Mouse (Mus musculus): Measurements from ENCODE around the gene Phrf1. TPM values are rescaled to one million over a fixed set of nuclear protein-coding genes. Genes with fewer than 3 reads are reported as not detected.

Gene Phrf1
- polyA plus RNA-seq, 2 experiments, result 14.1 to 25.7 TPM

- TF ChIP-seq CTCF (IDR thresholded peaks at IDR 0.05; ENCODE audit: low read depth), result no peak
- TF ChIP-seq EP300 (IDR thresholded peaks at IDR 0.05; ENCODE audit: low read depth), result no peak
- Histone ChIP-seq H3K4me3 (ENCODE audit: insufficient read depth in 1 of 2, low read depth in 2 of 2, low read length in 2 of 2) (no peak overlapping the region), H3K9ac (replicated peaks) (no peak overlapping the region), H3K36me3 (replicated peaks; ENCODE audit: control insufficient read depth, insufficient read depth, low read depth) (no peaks in the 10 kb centered on the region), H3K4me2 (ENCODE audit: low read depth) (no peak overlapping the region), H3K4me1 (replicated peaks; ENCODE audit: control insufficient read depth in 2 of 2, insufficient read depth in 2 of 2, low read length in 1 of 2) (peaks cover 0 to 2% of the 10 kb centered on the region in 2 experiments; a peak in 1 of 4 replicates), H3K9me3 (ENCODE audit: control insufficient read depth, low read length) (no peaks in the 10 kb centered on the region), H3K27me3 (ENCODE audit: control insufficient read depth, insufficient read depth, low read length) (peaks cover 22% of the 10 kb centered on the region), H3K27ac (no peak overlapping the region)
- ATAC-seq (ENCODE audit: insufficient read depth), result no peak
- DNase-seq (ENCODE audit: low read depth in 3 of 3, low spot score in 3 of 3), result no peak
- WGBS (ENCODE audit: insufficient replicate concordance), result 69% methylated on average over 4 of the region's 4 CpGs
Observed at GRCm38 (mm10) chr7:141282756-141283155, 54.2 kb downstream of the Phrf1 start.

- no peaks in the 10 kb centered on the region for H3K36me3 ChIP-seq (replicated peaks; ENCODE audit: control insufficient read depth, insufficient read depth, low read depth)
- H3K27me3 ChIP-seq (ENCODE audit: control insufficient read depth, insufficient read depth, low read length), result peaks cover 32% of the 10 kb centered on the region
- H3K4me2 ChIP-seq (ENCODE audit: low read depth), result no peak overlapping the region
- H3K27ac ChIP-seq, result no peak overlapping the region
- H3K9ac ChIP-seq (replicated peaks), result no peak overlapping the region
- H3K9me3 ChIP-seq (ENCODE audit: control insufficient read depth, low read length), result no peaks in the 10 kb centered on the region
- WGBS (ENCODE audit: insufficient replicate concordance), result 61% methylated on average over 3 of the region's 3 CpGs
- no peaks in the 10 kb centered on the region; a peak in 1 of 4 replicates for H3K4me1 ChIP-seq (replicated peaks; ENCODE audit: control insufficient read depth in 2 of 2, insufficient read depth in 2 of 2, low read length in 1 of 2)
- no peak for TF ChIP-seq EP300 (IDR thresholded peaks at IDR 0.05; ENCODE audit: low read depth)
- TF ChIP-seq CTCF (IDR thresholded peaks at IDR 0.05; ENCODE audit: low read depth), result no peak
- H3K4me3 ChIP-seq (ENCODE audit: insufficient read depth in 1 of 2, low read depth in 2 of 2, low read length in 2 of 2), result no peak overlapping the region
- no peak for ATAC-seq (ENCODE audit: insufficient read depth)
- DNase-seq (ENCODE audit: low read depth in 3 of 3, low spot score in 3 of 3), result no peak
Observed at GRCm38 (mm10) chr7:141288042-141288441, 59.5 kb downstream of the Phrf1 start.

GRCm38 (mm10) chr7:141291921-141292582 lies 63.5 kb downstream of the Phrf1 start, which contains the start of gene Drd4:
Gene Drd4, plus strand, starts transcription at chr7:141292006.
- Histone ChIP-seq H3K4me3 (ENCODE audit: insufficient read depth in 1 of 2, low read depth in 2 of 2, low read length in 2 of 2) (no peak within 1 kb of the TSS), H3K27ac (no peak within 1 kb of the TSS), H3K4me1 (replicated peaks; ENCODE audit: control insufficient read depth in 2 of 2, insufficient read depth in 2 of 2, low read length in 1 of 2) (no peaks in the 10 kb centered on the region), H3K9me3 (ENCODE audit: control insufficient read depth, low read length) (no peaks in the 10 kb centered on the region), H3K9ac (replicated peaks) (no peak within 1 kb of the TSS), H3K4me2 (ENCODE audit: low read depth) (peak within 1 kb of the TSS; percentile 11; the same call in 1 of the 2 replicates), H3K36me3 (replicated peaks; ENCODE audit: control insufficient read depth, insufficient read depth, low read depth) (no peaks in the 10 kb centered on the region), H3K27me3 (ENCODE audit: control insufficient read depth, insufficient read depth, low read length) (peaks cover 58% of the 10 kb centered on the region)
- 3% methylated on average over 46 of the region's 46 CpGs for WGBS (ENCODE audit: insufficient replicate concordance)
- TF ChIP-seq CTCF (IDR thresholded peaks at IDR 0.05; ENCODE audit: low read depth), result no peak
- no peak for TF ChIP-seq EP300 (IDR thresholded peaks at IDR 0.05; ENCODE audit: low read depth)
- ATAC-seq (ENCODE audit: insufficient read depth) (no peak), DNase-seq (ENCODE audit: low read depth in 3 of 3, low spot score in 3 of 3) (no peak)

GRCm38 (mm10) chr7:141292583-141293388 lies 64.2 kb downstream of the Phrf1 start:
- Histone ChIP-seq H3K27ac (no peak overlapping the region), H3K4me2 (ENCODE audit: low read depth) (no peak overlapping the region), H3K36me3 (replicated peaks; ENCODE audit: control insufficient read depth, insufficient read depth, low read depth) (no peaks in the 10 kb centered on the region), H3K4me3 (ENCODE audit: insufficient read depth in 1 of 2, low read depth in 2 of 2, low read length in 2 of 2) (no peak overlapping the region), H3K4me1 (replicated peaks; ENCODE audit: control insufficient read depth in 2 of 2, insufficient read depth in 2 of 2, low read length in 1 of 2) (no peaks in the 10 kb centered on the region), H3K27me3 (ENCODE audit: control insufficient read depth, insufficient read depth, low read length) (peaks cover 58% of the 10 kb centered on the region), H3K9ac (replicated peaks) (no peak overlapping the region), H3K9me3 (ENCODE audit: control insufficient read depth, low read length) (no peaks in the 10 kb centered on the region)
- WGBS (ENCODE audit: insufficient replicate concordance), result 32% methylated on average over 15 of the region's 15 CpGs
- ATAC-seq (ENCODE audit: insufficient read depth) (no peak), DNase-seq (ENCODE audit: low read depth in 3 of 3, low spot score in 3 of 3) (no peak)
- TF ChIP-seq EP300 (IDR thresholded peaks at IDR 0.05; ENCODE audit: low read depth) (no peak), CTCF (IDR thresholded peaks at IDR 0.05; ENCODE audit: low read depth) (no peak)

GRCm38 (mm10) chr7:141293852-141294471 lies 65.4 kb downstream of the Phrf1 start:
- TF ChIP-seq CTCF (IDR thresholded peaks at IDR 0.05; ENCODE audit: low read depth) (no peak), EP300 (IDR thresholded peaks at IDR 0.05; ENCODE audit: low read depth) (no peak)
- H3K9ac ChIP-seq (replicated peaks), result no peak overlapping the region
- WGBS (ENCODE audit: insufficient replicate concordance), result 2% methylated on average over 53 of the region's 53 CpGs

More at GRCm38 (mm10) chr7:141293852-141294471, 65.4 kb downstream of the Phrf1 start:
- no peak overlapping the region for H3K27ac ChIP-seq
- H3K27me3 ChIP-seq (ENCODE audit: control insufficient read depth, insufficient read depth, low read length), result peaks cover 58% of the 10 kb centered on the region
- H3K9me3 ChIP-seq (ENCODE audit: control insufficient read depth, low read length), result no peaks in the 10 kb centered on the region
- DNase-seq (ENCODE audit: low read depth in 3 of 3, low spot score in 3 of 3), result no peak
- H3K4me1 ChIP-seq (replicated peaks; ENCODE audit: control insufficient read depth in 2 of 2, insufficient read depth in 2 of 2, low read length in 1 of 2), result no peaks in the 10 kb centered on the region
- no peak for ATAC-seq (ENCODE audit: insufficient read depth)
- peak overlapping the region; percentile 13; the same call in 1 of the 2 replicates for H3K4me2 ChIP-seq (ENCODE audit: low read depth)
- H3K4me3 ChIP-seq (ENCODE audit: insufficient read depth in 1 of 2, low read depth in 2 of 2, low read length in 2 of 2), result peak overlapping the region in 1 of 2 experiments; percentile 22; a peak in 1 of 4 replicates
- no peaks in the 10 kb centered on the region for H3K36me3 ChIP-seq (replicated peaks; ENCODE audit: control insufficient read depth, insufficient read depth, low read depth)
